Mouse (Mus musculus) kidney, embryonic 14.5 days (tissue): ENCODE measurements around the gene Cmah. TPM values are rescaled to one million over a fixed set of nuclear protein-coding genes. Genes with fewer than 3 reads are reported as not detected.

ENCODE experiments used
- ATAC-seq: fragments of 200-750 bp; cut with Nextera tagmentation; 2 replicates; pipeline ENCODE4 v1.8.0; 2017; ENCODE audit warnings: moderate number of reproducible peaks, mild to moderate bottlenecking, moderate TSS enrichment, moderate library complexity; ENCODE audit not compliant: low FRiP score, low TSS enrichment
- H3K27ac ChIP-seq: fragments of 300-500 bp; sonication (generic); 2 replicates; pipeline ENCODE4 v1.5.1; 2014; ENCODE audit warnings: low read depth, mild to moderate bottlenecking, low read length, moderate library complexity, mixed read lengths
- H3K27me3 ChIP-seq: fragments of 300-500 bp; sonication (generic); 2 replicates; pipeline ENCODE4 v1.6.1; 2014; ENCODE audit warnings: mild to moderate bottlenecking, low read length; ENCODE audit not compliant: control insufficient read depth, insufficient read depth
- H3K36me3 ChIP-seq: fragments of 300-500 bp; sonication (generic); 2 replicates; pipeline ENCODE4 v1.6.1; 2014; ENCODE audit warnings: low read length, mixed read lengths; ENCODE audit not compliant: control insufficient read depth, insufficient read depth
- H3K4me1 ChIP-seq: fragments of 300-500 bp; sonication (generic); 2 replicates; pipeline ENCODE4 v1.6.1; 2014; ENCODE audit warnings: low read length, mixed read lengths; ENCODE audit not compliant: control insufficient read depth, insufficient read depth
- H3K4me2 ChIP-seq: fragments of 300-500 bp; sonication (generic); replicated peaks from 2 replicates; pipeline ENCODE4 v1.6.1; 2014; ENCODE audit warnings: low read depth, mild to moderate bottlenecking, low read length
- H3K4me3 ChIP-seq: fragments of 300-500 bp; sonication (generic); 2 replicates; pipeline ENCODE4 v1.5.1; 2014; ENCODE audit warnings: mild to moderate bottlenecking, low read length
- H3K9ac ChIP-seq: fragments of 300-500 bp; sonication (generic); 2 replicates; pipeline ENCODE4 v1.6.1; 2014; ENCODE audit warnings: low read depth, mild to moderate bottlenecking, low read length, moderate library complexity
- H3K9me3 ChIP-seq: fragments of 300-500 bp; sonication (generic); 2 replicates; pipeline ENCODE4 v1.6.1; 2016; ENCODE audit warnings: low read length; ENCODE audit not compliant: control insufficient read depth
- WGBS: fragments of 180-500 bp; shearing (Covaris S2); extraction: QIAGEN DNeasy Blood & Tissue Kit; methylation state at CpG from one replicate; pipeline ENCODE4 v1.1.7; 2014; 5-methylcytosine and 5-hydroxymethylcytosine counted together
- polyA plus RNA-seq: library from polyadenylated mRNA; unstranded; fragments of >200 nt; fragmentation: Nextera tagmentation; extraction: Ambion mirVana; gene quantifications from 2 replicates; pipeline ENCODE4 v1.2.1, GENCODE M21; 2014

The Cmah gene
- polyA plus RNA-seq, 1 experiment from 2014 or later = 1.2 TPM

DNA sequence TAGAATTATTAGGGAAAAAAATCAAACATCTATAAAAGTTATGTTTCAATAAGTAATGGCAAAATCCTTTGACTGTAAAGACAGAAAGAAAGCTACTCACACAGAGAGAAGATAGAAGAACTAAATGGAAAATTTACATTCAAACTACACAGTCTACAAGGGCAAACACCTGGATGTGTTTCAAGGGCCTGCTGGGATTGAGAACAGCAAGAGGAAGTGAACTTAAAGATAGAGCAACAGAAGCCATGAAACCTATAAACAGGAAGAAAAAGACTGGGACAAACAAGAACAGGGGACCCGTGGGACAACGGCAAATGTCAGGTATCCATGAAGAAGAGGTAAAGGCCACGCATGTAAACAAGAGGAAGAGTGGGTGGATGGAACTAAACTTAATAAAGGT, 118.0 kb downstream of the Cmah start:
- no peak overlapping the region for H3K27ac ChIP-seq
- no peaks in the 10 kb centered on the region for H3K9me3 ChIP-seq
- no peak overlapping the region for H3K9ac ChIP-seq
- ATAC-seq = no peak
- no peak overlapping the region for H3K4me3 ChIP-seq
- peaks cover 4% of the 10 kb centered on the region; the same call in 1 of the 2 replicates for H3K4me1 ChIP-seq
- no peak overlapping the region for H3K4me2 ChIP-seq
- H3K27me3 ChIP-seq = no peaks in the 10 kb centered on the region
- H3K36me3 ChIP-seq = no peaks in the 10 kb centered on the region
- WGBS = 82% methylated on average over 3 of the region's 3 CpGs

DNA sequence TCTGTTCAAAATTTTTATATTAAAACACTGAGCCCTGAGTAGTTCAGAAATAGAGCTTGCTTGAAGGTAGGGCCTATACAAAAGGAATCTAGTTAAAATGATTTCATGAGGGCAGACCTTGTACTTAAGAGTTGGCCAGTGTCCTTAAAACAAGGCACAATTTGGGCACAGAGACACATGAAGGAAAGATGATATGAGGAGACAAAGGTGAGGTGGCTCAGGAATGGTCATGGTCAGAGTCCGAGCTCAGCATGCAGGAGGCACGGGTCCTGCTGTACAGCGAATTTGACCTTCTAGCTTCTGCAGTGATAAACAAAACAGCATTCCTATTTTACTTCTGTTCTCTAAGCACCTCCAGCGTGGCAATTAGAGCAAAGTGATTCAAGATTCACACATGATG, 118.9 kb downstream of the Cmah start:
- Histone ChIP-seq H3K36me3 (no peaks in the 10 kb centered on the region), H3K4me2 (no peak overlapping the region), H3K4me3 (no peak overlapping the region), H3K9me3 (no peaks in the 10 kb centered on the region), H3K4me1 (peaks cover 4% of the 10 kb centered on the region; the same call in 1 of the 2 replicates), H3K9ac (no peak overlapping the region), H3K27ac (no peak overlapping the region), H3K27me3 (no peaks in the 10 kb centered on the region)
- 79% methylated on average over 4 of the region's 4 CpGs for WGBS
- ATAC-seq = no peak

GRCm38 (mm10) chr13:24447043-24447442, 119.8 kb downstream of the Cmah start:
- no peaks in the 10 kb centered on the region for H3K9me3 ChIP-seq
- no peaks in the 10 kb centered on the region for H3K27me3 ChIP-seq
- H3K4me2 ChIP-seq = no peak overlapping the region
- no peak overlapping the region for H3K9ac ChIP-seq
- no peak for ATAC-seq
- H3K4me3 ChIP-seq = no peak overlapping the region
- H3K27ac ChIP-seq = no peak overlapping the region
- peaks cover 4% of the 10 kb centered on the region; the same call in 1 of the 2 replicates for H3K4me1 ChIP-seq
- no peaks in the 10 kb centered on the region for H3K36me3 ChIP-seq
- 76% methylated on average over 5 of the region's 5 CpGs for WGBS

- 67% methylated on average over 6 of the region's 6 CpGs for WGBS
- Histone ChIP-seq H3K36me3 (no peaks in the 10 kb centered on the region), H3K4me3 (no peak overlapping the region), H3K9ac (no peak overlapping the region), H3K4me2 (no peak overlapping the region), H3K9me3 (no peaks in the 10 kb centered on the region), H3K27ac (no peak overlapping the region), H3K27me3 (no peaks in the 10 kb centered on the region), H3K4me1 (no peaks in the 10 kb centered on the region)
- ATAC-seq = no peak
Measured at GRCm38 (mm10) chr13:24448578-24448977, 121.4 kb downstream of the Cmah start.

DNA sequence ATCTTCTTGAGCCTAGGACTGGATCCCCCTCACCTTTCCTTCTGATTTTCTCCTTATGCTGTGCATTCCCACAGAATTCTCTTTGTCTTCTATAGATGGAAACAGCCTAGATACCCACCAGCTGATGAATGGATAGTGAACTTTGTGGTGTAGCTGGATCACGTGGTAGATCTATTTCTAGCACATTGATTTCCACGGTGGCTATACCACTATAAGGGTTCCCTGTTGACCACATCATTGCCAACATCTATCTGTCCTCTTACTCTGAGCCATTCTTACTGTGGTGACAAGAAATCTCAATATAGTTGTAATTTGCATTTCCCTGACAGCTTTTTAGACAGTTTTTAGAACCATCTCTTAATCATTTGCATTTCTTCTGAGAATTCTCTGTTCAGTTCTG, 124.3 kb downstream of the Cmah start:
- H3K4me2 ChIP-seq = no peak overlapping the region
- no peaks in the 10 kb centered on the region for H3K4me1 ChIP-seq
- WGBS = 85% methylated on average over 2 of the region's 2 CpGs
- no peak overlapping the region for H3K4me3 ChIP-seq
- no peak overlapping the region for H3K27ac ChIP-seq
- H3K27me3 ChIP-seq = no peaks in the 10 kb centered on the region
- no peaks in the 10 kb centered on the region for H3K9me3 ChIP-seq
- H3K9ac ChIP-seq = no peak overlapping the region
- no peaks in the 10 kb centered on the region for H3K36me3 ChIP-seq
- ATAC-seq = no peak

DNA sequence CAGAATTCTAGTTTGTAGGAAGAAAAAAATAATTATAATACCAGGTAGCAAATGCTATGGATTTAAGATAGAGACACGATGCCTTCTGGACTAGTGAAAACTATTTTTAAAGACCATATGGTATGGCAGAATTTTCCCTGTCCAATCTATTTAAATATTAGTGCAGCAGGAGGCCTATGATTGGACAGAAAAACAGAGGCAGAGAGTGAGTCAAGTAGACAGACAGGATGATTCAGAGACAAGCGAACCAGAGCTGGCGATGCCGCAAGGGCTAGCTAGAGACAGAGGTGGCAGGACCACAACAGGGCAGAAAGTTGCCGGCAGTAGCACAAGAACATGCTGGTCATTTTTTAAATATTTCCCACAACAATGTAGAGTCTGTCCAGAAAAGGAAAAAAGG, 126.5 kb downstream of the Cmah start:
- no peak overlapping the region for H3K4me3 ChIP-seq
- no peaks in the 10 kb centered on the region for H3K36me3 ChIP-seq
- 91% methylated on average over 5 of the region's 5 CpGs for WGBS
- H3K4me2 ChIP-seq = no peak overlapping the region
- no peak overlapping the region for H3K9ac ChIP-seq
- no peak overlapping the region for H3K27ac ChIP-seq
- H3K9me3 ChIP-seq = no peaks in the 10 kb centered on the region
- no peaks in the 10 kb centered on the region for H3K27me3 ChIP-seq
- H3K4me1 ChIP-seq = no peaks in the 10 kb centered on the region
- no peak for ATAC-seq

DNA sequence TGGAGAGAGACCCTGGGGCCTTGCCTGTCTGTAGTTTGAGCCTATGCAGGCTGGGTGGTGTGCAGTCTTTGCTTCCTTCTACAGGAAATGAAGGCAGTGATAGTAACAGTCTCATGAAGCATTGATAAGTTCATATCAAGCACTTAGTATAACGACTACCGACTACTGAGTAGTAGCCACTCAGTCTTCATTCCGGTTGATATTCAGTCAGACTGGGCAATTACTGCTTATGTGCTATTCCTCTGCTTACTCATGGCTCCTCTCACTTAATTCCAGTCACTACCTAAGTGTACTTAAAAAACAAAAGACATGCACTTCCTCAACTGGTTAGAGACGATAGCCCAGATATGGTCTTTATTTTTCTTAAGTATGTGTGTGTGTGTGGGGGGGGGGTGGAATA, 129.2 kb downstream of the Cmah start:
- no peaks in the 10 kb centered on the region for H3K27me3 ChIP-seq
- H3K27ac ChIP-seq = no peak overlapping the region
- ATAC-seq = no peak
- no peaks in the 10 kb centered on the region for H3K9me3 ChIP-seq
- WGBS = 88% methylated on average over 4 of the region's 4 CpGs
- H3K4me3 ChIP-seq = no peak overlapping the region
- no peak overlapping the region for H3K9ac ChIP-seq
- no peak overlapping the region for H3K4me2 ChIP-seq
- H3K36me3 ChIP-seq = no peaks in the 10 kb centered on the region
- no peaks in the 10 kb centered on the region for H3K4me1 ChIP-seq

DNA sequence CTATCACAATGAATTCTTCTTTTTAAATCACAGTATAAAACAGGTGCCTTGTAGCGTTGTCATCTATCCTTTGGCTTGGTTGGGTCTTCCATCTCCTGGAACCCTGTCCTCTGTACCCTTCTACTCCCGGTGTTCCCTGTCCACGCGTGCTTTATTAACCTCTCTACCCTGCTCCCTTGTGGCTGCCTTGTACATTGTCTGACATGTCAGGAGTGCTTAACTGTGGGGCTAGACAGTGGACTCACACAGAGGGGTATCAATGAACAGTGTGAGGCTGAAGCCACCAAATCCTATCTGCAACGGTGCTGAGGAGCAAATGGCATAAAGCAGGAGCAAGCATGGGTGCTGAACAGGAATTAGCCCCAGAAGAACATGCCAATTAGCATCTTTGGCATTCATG, 133.3 kb downstream of the Cmah start:
- no peak overlapping the region for H3K9ac ChIP-seq
- H3K4me2 ChIP-seq = no peak overlapping the region
- WGBS = 74% methylated on average over 5 of the region's 5 CpGs
- no peaks in the 10 kb centered on the region for H3K36me3 ChIP-seq
- no peaks in the 10 kb centered on the region for H3K4me1 ChIP-seq
- H3K27me3 ChIP-seq = no peaks in the 10 kb centered on the region
- no peak overlapping the region for H3K27ac ChIP-seq
- ATAC-seq = no peak
- H3K9me3 ChIP-seq = no peaks in the 10 kb centered on the region
- no peak overlapping the region for H3K4me3 ChIP-seq

DNA sequence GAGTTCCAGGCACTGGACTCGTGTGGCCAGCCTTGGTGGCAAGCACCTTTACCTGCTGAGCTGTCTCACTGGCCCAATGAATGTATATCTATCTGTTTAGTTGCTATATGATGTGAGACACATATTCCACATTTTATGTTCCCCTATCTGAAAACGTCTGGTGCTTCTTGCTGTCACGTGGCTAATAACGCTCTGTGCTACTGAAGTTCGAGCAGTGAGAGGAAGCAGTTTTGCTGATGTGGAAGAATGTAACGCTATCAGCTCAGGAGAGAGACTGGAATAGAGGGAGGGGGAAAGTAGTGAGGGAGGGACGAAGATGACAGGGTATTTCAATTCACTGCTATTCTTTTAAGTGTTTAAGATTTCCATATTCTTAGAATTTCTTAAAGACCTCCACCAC, 136.6 kb downstream of the Cmah start:
- no peak overlapping the region for H3K9ac ChIP-seq
- H3K4me2 ChIP-seq = no peak overlapping the region
- no peaks in the 10 kb centered on the region for H3K27me3 ChIP-seq
- no peaks in the 10 kb centered on the region for H3K9me3 ChIP-seq
- no peak for ATAC-seq
- H3K36me3 ChIP-seq = no peaks in the 10 kb centered on the region
- 74% methylated on average over 7 of the region's 7 CpGs for whole genome bisulfite sequencing
- no peaks in the 10 kb centered on the region for H3K4me1 ChIP-seq
- no peak overlapping the region for H3K27ac ChIP-seq
- no peak overlapping the region for H3K4me3 ChIP-seq

DNA sequence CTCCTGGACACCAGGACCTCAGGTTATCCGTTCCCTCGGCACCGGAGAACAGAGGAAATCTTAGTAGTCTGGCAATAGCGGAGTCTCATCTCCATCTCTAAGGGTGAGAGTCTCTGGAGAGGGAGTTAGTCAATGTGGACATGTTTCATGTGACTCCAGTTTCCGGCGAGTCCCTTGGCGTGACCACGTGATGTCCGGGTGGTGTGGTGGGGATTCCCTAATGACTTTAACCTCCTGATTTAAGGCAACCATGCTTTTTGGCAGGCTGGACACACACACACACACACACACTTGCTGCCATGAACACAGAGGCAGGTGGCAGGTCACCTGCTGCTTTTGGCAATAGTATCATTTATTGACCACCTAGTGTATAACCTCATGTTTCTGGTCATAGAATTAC, 138.8 kb downstream of the Cmah start:
- 94% methylated on average over 9 of the region's 9 CpGs for WGBS
- H3K4me2 ChIP-seq = no peak overlapping the region
- H3K4me1 ChIP-seq = no peaks in the 10 kb centered on the region
- no peak overlapping the region for H3K9ac ChIP-seq
- H3K27ac ChIP-seq = no peak overlapping the region
- H3K4me3 ChIP-seq = no peak overlapping the region
- H3K9me3 ChIP-seq = no peaks in the 10 kb centered on the region
- no peak for ATAC-seq
- no peaks in the 10 kb centered on the region for H3K27me3 ChIP-seq
- no peaks in the 10 kb centered on the region for H3K36me3 ChIP-seq
